Mouse (Mus musculus) megakaryocyte-erythroid progenitor cell, adult 5 weeks (primary cell): Measurements from ENCODE around the gene Vmn1r230. TPM values are rescaled to one million over a fixed set of nuclear protein-coding genes. Genes with fewer than 3 reads are reported as not detected.

ENCODE experiments used
- polyA plus RNA-seq: library from polyadenylated mRNA; stranded (reverse); fragments of >175 nt; gene quantifications from 2 replicates; pipeline ENCODE4 v1.2.3, GENCODE M21; 2012

The Vmn1r230 gene
- 0.01 TPM in 1 of 2 replicates, not detected in the other for polyA plus RNA-seq

GRCm38 (mm10) chr17:20840144-20840543 lies at the start of gene Vmn1r230:
Gene Vmn1r230, plus strand, starts transcription at chr17:20840444.

GRCm38 (mm10) chr17:20811255-20811654 lies 29.0 kb upstream of the Vmn1r230 start, which contains the start of gene Vmn1r229:
Gene Vmn1r229, plus strand, starts transcription at chr17:20811555.

Other genes starting within 250 kb of the Vmn1r230 start
- 0.01 TPM in 1 of 2 replicates, not detected in the other for gene Vmn2r110, start 244.0 kb upstream of the Vmn1r230 start, polyA plus RNA-seq
- not detected in 2 replicates for gene Fpr-rs3, start 215.6 kb upstream of the Vmn1r230 start, polyA plus RNA-seq
- 0.01 and 0.02 TPM in 2 replicates for gene Vmn1r226, start 157.6 kb upstream of the Vmn1r230 start, polyA plus RNA-seq
- gene Vmn1r227, start 110.6 kb upstream of the Vmn1r230 start, polyA plus RNA-seq, result not detected in 2 replicates
- gene Vmn1r228, start 54.3 kb upstream of the Vmn1r230 start, polyA plus RNA-seq, result not detected in 2 replicates
- gene Vmn1r229, start 28.9 kb upstream of the Vmn1r230 start, polyA plus RNA-seq, result not detected in 2 replicates
- not detected in 2 replicates for gene Vmn1r231, start 64.6 kb downstream of the Vmn1r230 start, polyA plus RNA-seq
- gene Vmn1r232, start 79.3 kb downstream of the Vmn1r230 start, polyA plus RNA-seq, result not detected in 2 replicates
- gene Ppp2r1a, start 104.9 kb downstream of the Vmn1r230 start, polyA plus RNA-seq, result 201 and 215 TPM in 2 replicates
- gene Vmn1r233, start 156.0 kb downstream of the Vmn1r230 start, polyA plus RNA-seq, result not detected in 2 replicates
- 0.43 and 0.58 TPM in 2 replicates for gene Zfp160, start 168.5 kb downstream of the Vmn1r230 start, polyA plus RNA-seq